Mouse (Mus musculus): ENCODE results near the gene Alg1. TPM values are rescaled to one million over a fixed set of nuclear protein-coding genes. Genes with fewer than 3 reads are reported as not detected.
A peak's percentile ranks its signal among the peaks of the same experiment; 100 is the strongest.

Alg1 gene
- polyA plus RNA-seq, 1 experiment from 2014 or later: 32.5 TPM

DNA sequence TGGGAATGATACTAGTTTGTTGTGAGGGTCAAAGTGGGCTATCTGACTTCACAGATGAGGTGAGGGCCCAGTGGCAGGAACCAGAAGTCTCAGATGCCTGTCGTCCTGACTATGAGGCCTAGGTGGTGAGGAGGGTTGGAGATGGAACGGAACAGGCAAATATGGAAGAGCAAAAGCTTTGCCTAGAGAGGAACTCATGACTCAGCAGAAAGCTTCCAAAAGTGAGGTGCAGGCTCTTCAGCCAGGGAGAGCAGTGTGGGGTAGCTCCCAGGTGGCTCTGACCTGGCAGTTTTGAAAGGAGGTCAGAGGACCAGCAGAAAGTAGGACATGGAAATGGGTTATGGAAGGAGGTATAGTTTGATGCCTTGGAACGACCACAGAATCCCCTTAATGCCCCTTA, 17.5 kb downstream of the Alg1 start:
- Histone ChIP-seq H3K4me1 (ENCODE audit: control insufficient read depth, insufficient read depth, low read length) (no peaks in the 10 kb centered on the region), H3K4me2 (replicated peaks; ENCODE audit: low read depth, low read length) (no peak overlapping the region), H3K9ac (replicated peaks; ENCODE audit: low read depth, low read length) (no peak overlapping the region), H3K36me3 (ENCODE audit: control insufficient read depth, insufficient read depth, low read length) (peaks cover 19% of the 10 kb centered on the region), H3K9me3 (ENCODE audit: control insufficient read depth, low read depth, low read length) (no peaks in the 10 kb centered on the region), H3K4me3 (ENCODE audit: low read depth, low read length) (no peak overlapping the region), H3K27ac (ENCODE audit: low read length) (no peak overlapping the region), H3K27me3 (ENCODE audit: control insufficient read depth, insufficient read depth, low read length) (no peaks in the 10 kb centered on the region)
- WGBS: 88% methylated on average over 3 of the region's 3 CpGs
- no peak for ATAC-seq (ENCODE audit: insufficient number of reproducible peaks, insufficient read depth, low FRiP score, low read depth)

DNA sequence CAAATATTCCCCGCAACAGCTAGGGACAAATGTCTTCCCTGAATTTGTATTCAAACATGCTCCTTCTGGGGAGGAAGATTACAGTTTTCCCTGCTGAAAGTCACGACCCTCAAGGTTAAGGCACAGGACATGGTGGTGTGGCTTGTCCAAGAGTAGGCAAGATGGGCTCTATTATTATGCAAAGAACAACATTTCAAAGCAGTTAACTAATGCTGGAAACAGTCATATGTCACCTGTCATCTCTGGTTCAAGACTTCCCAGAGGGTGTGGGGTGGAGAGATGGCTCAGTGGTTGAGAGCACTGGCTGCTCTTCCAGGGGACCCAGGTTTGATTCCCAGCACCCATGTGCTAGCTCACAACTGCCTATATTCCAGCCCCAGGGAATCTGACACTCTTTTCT, 18.8 kb downstream of the Alg1 start:
- no peak overlapping the region for H3K27ac ChIP-seq (ENCODE audit: low read length)
- 86% methylated on average over 2 of the region's 2 CpGs for WGBS

DNA sequence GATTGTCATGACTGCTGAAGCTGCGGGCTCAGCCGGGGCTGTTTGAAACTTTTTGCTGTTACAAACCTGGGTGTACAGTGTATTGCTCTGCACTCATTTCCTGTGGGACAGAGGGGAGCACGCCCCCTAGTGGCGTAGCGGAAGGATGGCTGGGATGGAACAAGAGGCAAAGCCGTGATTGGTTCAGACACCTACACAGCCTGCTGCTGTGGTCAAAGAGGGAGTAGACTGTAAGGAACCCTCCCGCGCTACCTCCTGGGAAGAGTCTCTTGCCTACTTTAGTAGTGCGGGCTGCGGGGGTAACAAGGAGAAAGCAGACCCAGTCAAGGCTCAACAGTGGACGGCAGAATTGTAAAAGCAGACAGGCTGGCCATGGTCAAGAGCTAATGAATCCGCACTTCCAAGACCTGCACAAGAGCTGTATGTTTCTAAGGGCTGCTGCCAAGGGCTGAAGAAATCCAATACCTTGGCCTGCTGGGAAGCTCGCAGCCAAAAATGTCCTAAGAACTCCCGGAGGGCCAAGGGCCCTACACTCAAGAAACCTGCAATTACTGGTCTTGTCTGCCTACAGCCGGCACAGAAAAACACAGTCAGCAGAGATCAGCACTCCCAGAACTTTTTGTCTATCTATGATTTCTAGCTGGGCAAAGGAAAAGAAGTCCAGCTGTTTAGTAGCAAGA, 21.1 kb downstream of the Alg1 start:
- Histone ChIP-seq H3K27ac (ENCODE audit: low read length) (peak overlapping the region; percentile 85; the same call in 1 of the 2 replicates), H3K4me3 (ENCODE audit: low read depth, low read length) (peak overlapping the region; percentile 77), H3K4me1 (ENCODE audit: control insufficient read depth, insufficient read depth, low read length) (no peaks in the 10 kb centered on the region), H3K27me3 (ENCODE audit: control insufficient read depth, insufficient read depth, low read length) (no peaks in the 10 kb centered on the region), H3K4me2 (replicated peaks; ENCODE audit: low read depth, low read length) (peak overlapping the region; percentile 73), H3K9me3 (ENCODE audit: control insufficient read depth, low read depth, low read length) (no peaks in the 10 kb centered on the region), H3K9ac (replicated peaks; ENCODE audit: low read depth, low read length) (peak overlapping the region; percentile 15), H3K36me3 (ENCODE audit: control insufficient read depth, insufficient read depth, low read length) (no peaks in the 10 kb centered on the region)
- ATAC-seq (ENCODE audit: insufficient number of reproducible peaks, insufficient read depth, low FRiP score, low read depth): peak; percentile 59
- WGBS: 4% methylated on average over 15 of the region's 15 CpGs

More for the DNA sequence above, 18.8 kb downstream of the Alg1 start:
- Histone ChIP-seq H3K9me3 (ENCODE audit: control insufficient read depth, low read depth, low read length) (no peaks in the 10 kb centered on the region), H3K9ac (replicated peaks; ENCODE audit: low read depth, low read length) (no peak overlapping the region), H3K27me3 (ENCODE audit: control insufficient read depth, insufficient read depth, low read length) (no peaks in the 10 kb centered on the region), H3K36me3 (ENCODE audit: control insufficient read depth, insufficient read depth, low read length) (peaks cover 12% of the 10 kb centered on the region), H3K4me1 (ENCODE audit: control insufficient read depth, insufficient read depth, low read length) (no peaks in the 10 kb centered on the region), H3K4me3 (ENCODE audit: low read depth, low read length) (no peak overlapping the region), H3K4me2 (replicated peaks; ENCODE audit: low read depth, low read length) (no peak overlapping the region)
- ATAC-seq (ENCODE audit: insufficient number of reproducible peaks, insufficient read depth, low FRiP score, low read depth): no peak

DNA sequence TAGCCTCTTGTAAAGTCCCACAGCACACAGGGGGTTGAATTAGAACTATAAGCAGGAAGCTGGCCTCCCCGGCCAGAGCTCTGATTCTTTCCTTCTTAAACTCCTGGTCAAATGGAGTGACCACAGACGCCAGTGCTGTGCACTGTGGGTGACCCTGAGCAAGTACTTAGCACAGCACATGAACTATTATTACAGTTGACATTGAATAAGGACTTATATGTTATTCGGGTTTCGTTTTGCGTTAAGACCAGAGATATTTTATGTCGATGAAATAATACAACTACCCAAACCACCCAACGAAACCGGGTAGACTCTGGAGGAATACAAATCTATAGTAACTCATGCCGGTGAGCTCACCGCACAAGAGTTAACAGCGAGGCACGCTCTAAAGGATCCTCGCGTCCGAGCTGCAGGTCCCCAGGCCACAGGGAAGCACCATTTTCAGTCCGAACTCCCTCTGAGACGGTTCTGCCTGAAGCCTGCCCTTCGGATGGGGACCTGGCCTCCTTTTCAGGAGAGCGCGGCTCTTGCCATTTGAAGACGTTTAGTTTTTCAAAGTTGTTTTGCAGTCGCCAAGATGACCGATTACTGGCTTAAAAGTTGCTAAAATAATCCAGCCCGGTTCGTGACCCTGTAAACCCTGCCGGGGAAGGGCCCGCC, 21.8 kb downstream of the Alg1 start:
- no peaks in the 10 kb centered on the region for H3K9me3 ChIP-seq (ENCODE audit: control insufficient read depth, low read depth, low read length)
- peak overlapping the region; percentile 85 for H3K27ac ChIP-seq (ENCODE audit: low read length)
- peak overlapping the region; percentile 77 for H3K4me3 ChIP-seq (ENCODE audit: low read depth, low read length)
- 2% methylated on average over 27 of the region's 27 CpGs for WGBS
- peak overlapping the region; percentile 69 for H3K9ac ChIP-seq (replicated peaks; ENCODE audit: low read depth, low read length)
- H3K36me3 ChIP-seq (ENCODE audit: control insufficient read depth, insufficient read depth, low read length): no peaks in the 10 kb centered on the region
- no peaks in the 10 kb centered on the region for H3K27me3 ChIP-seq (ENCODE audit: control insufficient read depth, insufficient read depth, low read length)
- no peaks in the 10 kb centered on the region for H3K4me1 ChIP-seq (ENCODE audit: control insufficient read depth, insufficient read depth, low read length)
- H3K4me2 ChIP-seq (replicated peaks; ENCODE audit: low read depth, low read length): peak overlapping the region; percentile 73
- no peak for ATAC-seq (ENCODE audit: insufficient number of reproducible peaks, insufficient read depth, low FRiP score, low read depth)

DNA sequence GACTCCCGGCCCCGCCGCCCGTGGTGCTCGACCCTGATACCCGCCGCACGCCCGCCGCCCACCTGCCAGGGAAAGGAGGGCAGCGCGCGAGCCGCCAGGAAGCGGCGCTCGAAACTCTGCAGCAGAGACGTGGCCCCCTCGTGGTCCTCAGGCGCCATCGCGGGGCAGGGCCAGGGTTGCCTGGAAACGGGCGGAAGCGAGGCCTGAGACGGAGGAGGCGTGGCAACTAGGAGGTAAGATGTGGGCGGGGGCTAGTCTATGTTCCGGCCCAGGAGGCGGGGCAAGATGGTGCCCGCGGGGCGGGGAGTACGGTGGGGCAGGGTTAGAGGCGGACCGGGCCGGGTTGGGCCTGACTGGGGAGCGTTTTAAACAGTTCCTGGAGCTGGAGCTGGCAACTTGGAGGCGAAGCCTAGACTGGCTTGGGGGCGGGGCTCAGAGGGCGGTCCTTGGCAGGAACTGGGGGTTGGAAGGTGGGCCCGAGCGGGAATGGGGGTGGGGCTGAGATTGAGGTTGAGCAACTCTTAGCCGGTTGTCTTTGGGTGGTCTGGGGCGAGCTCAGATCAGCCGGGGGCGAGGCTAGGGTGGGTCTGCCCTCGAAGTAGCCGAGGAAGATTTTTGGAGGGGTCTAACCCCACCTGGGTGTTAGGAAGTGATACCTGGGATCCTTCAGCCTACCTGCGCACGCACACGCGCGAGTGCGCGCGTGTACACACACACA, 22.5 kb downstream of the Alg1 start, which contains the start of gene Eef2kmt:
Gene Eef2kmt, minus strand, starts transcription at position 205 of the 718 bp plus-strand sequence.
- Histone ChIP-seq H3K27me3 (ENCODE audit: control insufficient read depth, insufficient read depth, low read length) (no peaks in the 10 kb centered on the region), H3K4me3 (ENCODE audit: low read depth, low read length) (peak within 1 kb of the TSS; percentile 77), H3K9ac (replicated peaks; ENCODE audit: low read depth, low read length) (peak within 1 kb of the TSS; percentile 69), H3K9me3 (ENCODE audit: control insufficient read depth, low read depth, low read length) (no peaks in the 10 kb centered on the region), H3K27ac (ENCODE audit: low read length) (peak within 1 kb of the TSS; percentile 85), H3K4me2 (replicated peaks; ENCODE audit: low read depth, low read length) (peak within 1 kb of the TSS; percentile 73), H3K36me3 (ENCODE audit: control insufficient read depth, insufficient read depth, low read length) (no peaks in the 10 kb centered on the region), H3K4me1 (ENCODE audit: control insufficient read depth, insufficient read depth, low read length) (no peaks in the 10 kb centered on the region)
- WGBS: 1% methylated on average over 57 of the region's 57 CpGs
- ATAC-seq (ENCODE audit: insufficient number of reproducible peaks, insufficient read depth, low FRiP score, low read depth): peak; percentile 97

DNA sequence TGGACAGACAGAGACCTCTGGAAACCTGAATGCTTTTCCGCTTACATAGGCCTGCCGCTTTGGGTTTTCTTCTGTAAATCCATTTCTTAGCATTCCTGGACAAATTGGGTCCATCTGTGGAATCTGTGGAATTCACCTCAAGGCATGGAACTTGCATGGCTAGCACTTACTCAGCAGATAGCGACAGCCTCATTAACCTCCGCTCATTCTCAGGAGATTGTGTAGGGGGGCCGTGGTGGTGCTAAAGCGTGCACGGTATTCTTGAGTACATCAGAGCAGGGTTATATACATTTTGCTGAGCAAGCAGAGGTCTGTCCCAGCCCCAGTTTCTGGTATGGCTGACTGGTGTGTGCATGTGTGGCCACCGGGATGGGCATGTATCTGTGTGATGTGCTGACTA, 29.7 kb downstream of the Alg1 start:
- Histone ChIP-seq H3K27ac (ENCODE audit: low read length) (no peak overlapping the region), H3K9ac (replicated peaks; ENCODE audit: low read depth, low read length) (no peak overlapping the region), H3K36me3 (ENCODE audit: control insufficient read depth, insufficient read depth, low read length) (no peaks in the 10 kb centered on the region), H3K4me3 (ENCODE audit: low read depth, low read length) (no peak overlapping the region), H3K27me3 (ENCODE audit: control insufficient read depth, insufficient read depth, low read length) (no peaks in the 10 kb centered on the region), H3K4me2 (replicated peaks; ENCODE audit: low read depth, low read length) (no peak overlapping the region), H3K4me1 (ENCODE audit: control insufficient read depth, insufficient read depth, low read length) (no peaks in the 10 kb centered on the region), H3K9me3 (ENCODE audit: control insufficient read depth, low read depth, low read length) (no peaks in the 10 kb centered on the region; the same call in 1 of the 2 replicates)
- 47% methylated on average over 8 of the region's 8 CpGs for WGBS
- no peak for ATAC-seq (ENCODE audit: insufficient number of reproducible peaks, insufficient read depth, low FRiP score, low read depth)

DNA sequence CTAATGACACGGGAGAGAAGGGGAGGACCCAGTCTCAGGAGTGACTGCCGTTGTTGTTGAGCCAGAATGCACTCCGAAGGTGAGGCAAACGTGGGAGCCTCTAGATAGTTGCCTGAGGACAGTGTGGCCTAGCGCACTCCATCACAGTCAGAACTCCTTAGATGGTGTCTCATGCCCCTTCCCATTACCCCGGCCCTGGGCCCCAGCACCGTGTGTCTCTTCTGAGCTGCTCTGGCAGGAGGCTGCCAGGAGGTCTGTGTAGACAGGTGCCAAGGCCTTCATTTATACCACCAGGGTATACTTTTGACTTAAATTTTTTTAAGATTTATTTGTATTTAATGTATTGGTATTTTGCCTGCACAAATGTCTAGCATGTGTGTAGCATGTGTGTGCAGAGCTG, 30.5 kb downstream of the Alg1 start:
- Histone ChIP-seq H3K36me3 (ENCODE audit: control insufficient read depth, insufficient read depth, low read length) (no peaks in the 10 kb centered on the region), H3K4me1 (ENCODE audit: control insufficient read depth, insufficient read depth, low read length) (no peaks in the 10 kb centered on the region), H3K9ac (replicated peaks; ENCODE audit: low read depth, low read length) (no peak overlapping the region), H3K4me2 (replicated peaks; ENCODE audit: low read depth, low read length) (no peak overlapping the region), H3K27ac (ENCODE audit: low read length) (no peak overlapping the region), H3K27me3 (ENCODE audit: control insufficient read depth, insufficient read depth, low read length) (no peaks in the 10 kb centered on the region), H3K4me3 (ENCODE audit: low read depth, low read length) (no peak overlapping the region), H3K9me3 (ENCODE audit: control insufficient read depth, low read depth, low read length) (no peaks in the 10 kb centered on the region; the same call in 1 of the 2 replicates)
- 79% methylated on average over 7 of the region's 7 CpGs for WGBS
- no peak for ATAC-seq (ENCODE audit: insufficient number of reproducible peaks, insufficient read depth, low FRiP score, low read depth)

DNA sequence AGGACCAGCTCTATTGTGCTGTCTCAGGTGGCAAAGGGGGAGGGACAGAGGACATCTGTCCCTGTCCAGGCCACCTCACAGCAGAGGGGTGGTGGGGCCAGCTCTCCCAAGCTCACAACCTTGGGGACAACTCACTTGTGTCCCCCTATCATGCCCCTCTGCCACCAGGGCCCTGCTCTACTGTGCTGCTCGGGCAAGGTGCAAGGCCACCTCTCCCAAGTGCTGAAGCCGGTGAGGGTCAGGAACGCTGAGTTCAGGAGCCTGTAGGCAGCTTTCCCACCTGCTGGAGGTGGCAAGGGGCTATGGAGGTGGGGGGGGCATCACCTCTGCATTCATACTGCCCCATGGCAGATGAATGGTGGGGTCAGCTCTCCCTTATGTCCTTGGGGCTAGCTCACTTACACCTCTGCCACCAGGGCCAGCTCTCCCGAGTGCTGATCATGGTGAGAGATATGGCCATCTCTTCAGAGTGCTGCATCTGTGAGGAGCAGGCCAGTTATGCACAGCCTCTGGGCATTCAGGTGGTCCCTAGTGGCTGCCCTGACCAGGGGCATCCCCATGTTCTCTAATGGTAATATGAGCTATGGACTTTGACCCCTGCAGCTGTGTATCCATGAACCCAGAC, 38.1 kb downstream of the Alg1 start:
- no peaks in the 10 kb centered on the region for H3K27me3 ChIP-seq (ENCODE audit: control insufficient read depth, insufficient read depth, low read length)
- H3K9me3 ChIP-seq (ENCODE audit: control insufficient read depth, low read depth, low read length): no peaks in the 10 kb centered on the region
- no peak overlapping the region for H3K4me2 ChIP-seq (replicated peaks; ENCODE audit: low read depth, low read length)
- H3K9ac ChIP-seq (replicated peaks; ENCODE audit: low read depth, low read length): no peak overlapping the region
- 78% methylated on average over 4 of the region's 4 CpGs for WGBS
- no peaks in the 10 kb centered on the region for H3K36me3 ChIP-seq (ENCODE audit: control insufficient read depth, insufficient read depth, low read length)
- no peak for ATAC-seq (ENCODE audit: insufficient number of reproducible peaks, insufficient read depth, low FRiP score, low read depth)
- H3K4me1 ChIP-seq (ENCODE audit: control insufficient read depth, insufficient read depth, low read length): no peaks in the 10 kb centered on the region
- no peak overlapping the region for H3K4me3 ChIP-seq (ENCODE audit: low read depth, low read length)
- no peak overlapping the region for H3K27ac ChIP-seq (ENCODE audit: low read length)
